Mouse (Mus musculus): ENCODE measurements around the gene Ccdc103.

Gene Ccdc103

DNA sequence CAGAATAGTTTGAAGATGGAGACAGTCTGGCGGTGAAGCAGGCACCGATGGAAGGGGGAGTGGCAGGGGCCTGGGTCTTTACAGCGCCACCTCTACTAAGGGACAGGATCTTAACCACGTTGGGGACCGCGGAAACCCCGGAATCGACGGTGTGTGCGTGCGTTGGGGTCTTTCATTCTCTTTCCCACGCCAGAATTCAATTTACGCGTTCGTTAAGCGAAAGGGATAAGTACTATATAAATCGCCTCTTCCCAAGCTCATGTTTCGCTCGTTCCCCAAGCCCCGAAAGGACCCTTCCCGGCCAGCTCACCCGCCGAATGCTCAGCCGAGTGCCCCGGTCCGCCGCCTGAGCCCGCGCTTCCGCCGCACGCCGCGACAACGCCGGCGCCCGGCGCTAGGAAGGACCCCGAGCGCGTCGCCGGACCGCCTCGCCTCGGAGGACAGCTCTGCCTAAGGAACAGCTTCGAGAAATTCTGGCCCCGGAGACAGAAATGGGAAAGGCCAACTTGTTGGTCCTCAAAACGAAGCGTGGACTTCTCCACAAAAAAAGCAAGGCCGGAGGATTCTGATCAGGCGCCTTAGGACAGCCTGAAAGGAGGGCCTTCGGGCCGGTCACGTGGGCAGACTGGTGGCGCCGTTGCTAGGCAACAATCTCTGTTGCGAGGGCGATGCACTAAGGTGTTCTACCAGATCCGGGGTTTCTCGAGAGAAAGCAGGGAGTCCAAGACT is at the start of gene Ccdc103, which contains the start of gene Eftud2:
Ccdc103 (plus strand) TSS at position 620 of the 729 bp plus-strand sequence.
Eftud2 (minus strand) TSS at position 401 of the 729 bp plus-strand sequence.
- peak; percentile 95 for DNase-seq

GRCm38 (mm10) chr11:102832700-102833297 is 48.2 kb upstream of the Ccdc103 start:
- DNase-seq: no peak

DNA sequence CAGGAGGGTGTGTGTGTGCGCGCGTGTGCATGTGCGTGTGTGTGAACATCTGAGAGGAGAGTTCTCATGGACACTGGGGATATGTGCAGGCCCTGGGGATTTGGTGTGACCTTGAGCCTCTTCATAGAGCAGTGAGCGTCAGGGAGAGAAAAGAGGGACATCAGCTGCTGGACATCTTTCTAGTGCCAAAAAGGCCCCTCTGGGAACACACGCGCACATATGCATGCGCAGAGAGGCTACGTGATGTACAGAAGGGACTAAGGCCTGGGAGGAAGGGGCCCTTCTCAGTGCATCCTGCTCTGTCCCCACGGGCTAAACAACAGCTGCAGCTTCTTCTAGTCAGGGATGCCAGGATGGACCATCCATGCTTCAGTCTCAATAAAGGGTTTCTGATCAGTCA is 46.8 kb upstream of the Ccdc103 start:
- DNase-seq: no peak

DNA sequence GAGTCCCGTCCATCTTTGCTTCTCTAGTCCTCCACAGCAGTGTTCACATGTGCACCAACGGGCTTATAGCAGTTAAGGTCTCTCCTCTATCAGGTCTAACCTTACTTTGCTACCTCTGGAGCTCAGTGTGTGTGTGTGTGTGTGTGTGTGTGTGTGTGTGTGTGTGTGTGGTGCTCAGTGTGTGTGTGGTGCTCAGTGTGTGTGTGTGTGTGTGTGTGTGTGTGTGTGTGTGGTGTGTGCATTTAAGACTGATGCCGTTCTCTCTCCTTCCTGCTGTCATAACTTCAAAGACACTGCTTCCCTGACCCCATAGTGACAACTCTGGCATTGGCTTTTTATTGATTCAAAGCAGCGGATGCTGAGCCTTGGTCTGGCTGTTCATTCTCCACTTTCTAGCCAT is 45.5 kb upstream of the Ccdc103 start, which contains the start of gene Higd1b:
Higd1b (plus strand) TSS at position 301 of the 400 bp plus-strand sequence.
- DNase-seq: no peak

GRCm38 (mm10) chr11:102836146-102836545 is 44.9 kb upstream of the Ccdc103 start:
- DNase-seq: no peak

GRCm38 (mm10) chr11:102837385-102837784 is 43.6 kb upstream of the Ccdc103 start:
- no peak for DNase-seq

DNA sequence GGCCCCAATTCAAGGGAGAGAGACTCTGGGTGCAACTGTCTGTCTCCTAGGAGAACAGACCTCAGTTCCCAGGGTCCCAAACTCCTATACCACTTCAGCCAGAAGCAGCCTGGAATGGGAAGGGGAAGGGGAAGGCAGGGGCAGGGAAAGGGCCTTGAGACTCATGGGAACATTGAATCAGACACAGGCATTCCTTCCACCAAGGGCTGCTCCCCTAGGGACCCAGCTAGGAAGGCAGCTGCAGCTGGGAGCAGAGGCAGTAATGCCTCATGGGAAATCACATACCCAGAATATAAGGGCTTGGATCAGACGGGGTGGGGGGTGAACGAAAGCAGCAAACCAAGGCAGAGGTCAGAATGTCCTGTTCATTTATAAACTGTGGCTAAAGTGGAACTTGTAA is 42.9 kb upstream of the Ccdc103 start:
- DNase-seq: no peak

DNA sequence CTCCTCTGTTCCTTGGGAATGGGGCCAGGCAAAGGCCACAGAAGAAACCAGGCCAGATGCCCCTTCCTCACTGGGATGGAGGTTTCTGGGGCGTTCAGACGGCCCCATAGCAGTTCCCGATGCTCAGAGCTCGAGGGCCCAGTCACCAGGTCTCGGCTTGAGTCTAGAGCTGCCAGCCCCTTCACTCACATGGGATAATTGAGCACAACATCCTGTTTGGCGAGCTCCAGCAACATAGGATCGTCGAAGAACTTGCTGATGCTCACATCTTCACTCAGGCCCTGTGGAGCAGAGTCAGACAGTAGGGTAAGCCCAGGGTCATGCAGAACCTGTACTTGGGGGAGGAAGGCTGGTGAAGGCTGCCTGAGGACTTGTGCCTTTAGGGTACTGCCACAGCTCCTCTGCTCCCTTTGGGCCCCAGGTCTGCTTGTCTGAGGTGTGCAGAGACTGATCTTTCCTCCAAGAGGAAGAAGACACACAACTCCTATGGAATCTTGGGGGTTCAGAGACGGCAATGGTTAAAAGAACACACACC is 42.3 kb upstream of the Ccdc103 start:
- DNase-seq: no peak

- no peak for DNase-seq
Measured at GRCm38 (mm10) chr11:102845926-102846325, 35.1 kb upstream of the Ccdc103 start.

GRCm38 (mm10) chr11:102851883-102852282 is 29.1 kb upstream of the Ccdc103 start:
- DNase-seq: peak; percentile 59

DNA sequence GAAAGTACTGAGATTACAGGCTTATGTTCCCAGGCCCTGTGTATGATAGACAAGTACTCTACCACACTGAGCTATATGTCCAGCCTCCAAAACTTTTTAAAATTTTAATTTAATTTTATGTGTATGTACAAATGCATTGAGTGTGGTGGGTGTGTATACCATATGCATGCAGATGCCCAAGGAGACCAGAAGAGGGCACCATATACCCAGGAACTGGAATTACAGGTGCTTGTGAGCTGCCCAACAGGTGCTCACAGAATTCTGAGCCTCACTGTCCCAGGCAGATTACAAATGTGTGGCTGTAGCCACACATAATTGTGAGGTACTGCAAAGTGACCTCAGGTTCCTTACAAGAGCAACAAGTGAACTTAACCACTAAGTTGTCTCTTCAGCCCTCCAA is 27.2 kb upstream of the Ccdc103 start:
- no peak for DNase-seq

- no peak for DNase-seq
Measured at GRCm38 (mm10) chr11:102855941-102856340, 25.1 kb upstream of the Ccdc103 start.

DNA sequence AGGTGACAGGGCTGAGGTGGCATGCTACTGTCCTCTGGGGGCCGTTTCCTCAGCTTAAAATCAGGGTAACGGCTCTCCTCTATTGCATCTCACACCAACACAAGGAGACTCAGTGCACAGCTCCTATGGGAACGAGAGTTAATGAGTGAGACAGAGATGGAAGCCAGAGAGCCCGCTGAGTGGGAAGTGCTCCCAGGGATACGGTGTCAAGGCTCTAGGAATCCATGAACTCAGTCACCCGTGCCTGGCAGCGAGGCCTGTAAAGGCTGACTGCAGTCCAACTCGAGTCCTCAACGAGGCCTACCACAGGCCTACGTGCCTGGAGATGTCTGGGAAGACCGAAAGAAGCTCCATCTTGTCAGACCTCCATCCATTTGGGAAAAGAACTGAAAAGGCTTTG is 22.1 kb upstream of the Ccdc103 start:
- no peak for DNase-seq

DNA sequence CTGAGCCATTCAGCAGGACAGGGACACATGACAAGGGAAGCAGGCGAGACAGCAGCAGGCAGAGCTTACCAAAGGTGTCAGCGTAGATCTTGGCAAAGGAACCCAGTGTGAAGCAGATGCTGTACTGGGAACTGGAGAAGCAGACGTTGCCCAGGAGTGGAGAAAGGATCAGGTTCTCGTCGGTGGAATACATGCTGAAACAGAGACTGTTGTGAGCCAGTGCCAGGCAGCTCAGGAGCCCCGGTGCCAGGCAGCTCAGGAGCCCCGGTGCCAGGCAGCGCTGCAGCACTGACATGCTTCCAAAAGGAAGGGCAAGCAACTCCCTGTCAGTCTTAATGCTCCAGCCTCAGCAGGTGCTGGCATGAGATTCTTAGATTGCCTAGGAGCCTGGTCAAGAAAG is 21.1 kb upstream of the Ccdc103 start:
- DNase-seq: peak; percentile 29

- peak; percentile 66 for DNase-seq
Measured at GRCm38 (mm10) chr11:102864272-102864671, 16.7 kb upstream of the Ccdc103 start.

DNA sequence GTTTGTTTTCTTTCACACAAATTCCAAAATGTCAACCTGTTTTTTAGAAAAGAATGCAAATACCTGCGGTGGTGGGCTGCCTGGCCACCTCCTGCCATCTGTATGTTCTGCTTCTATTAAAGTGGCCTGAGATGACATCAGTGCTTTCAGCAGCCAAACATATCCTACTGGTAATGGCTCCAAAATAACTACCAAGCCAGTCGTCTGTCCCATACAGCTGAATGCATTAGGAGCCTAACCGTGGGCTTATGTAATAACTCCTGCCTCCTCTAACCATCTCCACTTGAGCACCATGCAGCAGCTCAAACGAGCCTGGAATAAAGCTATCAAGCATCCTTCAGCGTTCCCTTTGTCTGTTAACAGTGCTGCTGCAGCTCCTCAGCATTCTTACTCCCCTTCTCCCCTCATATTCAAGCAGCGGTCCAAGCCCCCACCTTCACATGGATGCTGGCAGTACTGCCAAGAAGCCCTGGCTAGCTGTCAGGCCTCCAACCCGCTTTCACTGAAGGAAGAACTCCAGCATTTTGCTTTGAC is 6.1 kb upstream of the Ccdc103 start:
- DNase-seq: peak; percentile 70

DNA sequence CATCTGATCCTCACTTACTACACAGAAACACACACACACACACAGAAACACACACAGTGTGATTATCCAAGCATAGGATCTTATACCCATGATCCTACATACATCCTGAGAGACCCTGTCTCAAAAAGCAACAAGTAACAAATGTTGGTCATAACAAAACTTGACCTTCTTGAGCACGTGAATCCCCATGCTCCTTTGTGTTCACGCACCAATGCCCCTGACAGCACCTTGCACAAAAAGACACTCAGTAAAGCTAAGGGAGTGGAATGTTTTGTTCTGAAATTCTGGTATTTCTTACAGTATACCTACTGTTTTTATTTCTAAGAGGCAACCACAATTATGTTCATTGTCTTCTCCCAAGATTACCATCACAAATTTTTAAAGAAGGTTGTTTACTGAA is 1.4 kb upstream of the Ccdc103 start:
- no peak for DNase-seq

- DNase-seq: no peak
Measured at GRCm38 (mm10) chr11:102881314-102882198, 552 bp downstream of the Ccdc103 start.

DNA sequence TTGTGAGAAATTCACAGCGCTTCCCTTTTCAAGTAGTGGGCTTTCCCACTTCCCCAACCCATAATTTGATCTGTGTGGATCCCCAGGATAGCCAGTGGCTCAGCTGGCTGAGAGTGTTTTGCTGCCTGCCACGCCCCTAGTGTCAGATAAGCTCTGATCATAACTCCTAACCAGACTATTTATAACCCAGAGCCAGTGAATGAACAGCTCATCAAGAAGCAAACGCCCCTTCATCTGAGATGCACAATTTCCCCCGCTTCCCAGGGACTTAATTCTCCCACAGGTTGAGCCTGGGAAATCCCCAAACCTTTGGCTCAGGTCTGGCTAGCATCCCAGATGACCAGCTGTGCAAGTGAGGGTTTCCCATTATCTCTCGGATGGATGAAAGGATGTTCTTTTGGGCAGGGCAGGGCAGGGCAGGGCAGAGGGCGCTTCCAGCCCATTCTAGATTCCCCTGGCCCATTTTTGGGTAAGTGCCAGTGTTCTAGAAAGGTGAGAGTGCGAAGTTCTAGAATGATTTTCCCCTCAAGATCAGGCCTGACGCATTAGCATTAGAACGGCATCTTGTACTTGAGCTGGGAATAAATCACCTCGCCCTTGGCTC is 3.7 kb downstream of the Ccdc103 start, which contains the start of gene Fam187a:
Fam187a (plus strand) TSS at position 554 of the 604 bp plus-strand sequence.
- DNase-seq: no peak

DNA sequence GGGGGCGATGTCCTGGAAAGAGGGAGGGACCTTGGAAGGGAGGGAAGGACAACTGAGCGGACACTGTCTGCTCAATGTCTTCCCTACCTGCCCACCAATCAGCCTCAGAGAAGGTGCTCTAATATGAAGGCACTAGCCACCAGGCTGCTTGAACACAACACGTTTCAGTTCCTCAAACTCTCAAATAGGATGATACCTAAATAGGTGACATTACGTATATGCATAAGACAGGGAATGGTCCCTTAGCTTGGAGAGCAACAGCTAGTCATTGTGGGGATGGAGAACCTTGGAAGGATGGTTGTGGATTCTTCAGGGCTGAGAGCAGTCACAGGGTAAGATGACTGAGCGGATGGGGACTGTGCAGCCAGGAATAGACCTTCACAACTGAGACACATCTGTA is 6.4 kb downstream of the Ccdc103 start:
- DNase-seq: no peak

DNA sequence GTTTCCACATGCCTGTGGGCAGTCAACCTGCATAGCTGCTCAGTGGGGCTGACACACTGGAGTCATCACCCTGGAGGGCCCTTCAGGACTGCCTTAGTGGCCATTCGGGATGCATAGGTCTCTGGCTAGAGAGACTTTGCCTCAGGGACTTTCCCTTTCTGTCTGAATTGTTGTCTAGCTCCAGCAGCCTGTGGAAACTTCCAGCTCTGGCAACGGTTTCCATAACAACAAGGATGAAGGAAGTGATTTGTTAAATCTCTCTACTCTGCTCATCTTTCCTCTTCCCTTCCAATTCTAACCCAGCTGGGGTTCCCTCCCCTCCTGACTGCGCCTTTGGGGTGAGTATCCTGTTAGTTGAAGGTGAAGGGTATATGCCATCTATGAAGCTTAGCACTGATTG is 7.1 kb downstream of the Ccdc103 start:
- no peak for DNase-seq

DNA sequence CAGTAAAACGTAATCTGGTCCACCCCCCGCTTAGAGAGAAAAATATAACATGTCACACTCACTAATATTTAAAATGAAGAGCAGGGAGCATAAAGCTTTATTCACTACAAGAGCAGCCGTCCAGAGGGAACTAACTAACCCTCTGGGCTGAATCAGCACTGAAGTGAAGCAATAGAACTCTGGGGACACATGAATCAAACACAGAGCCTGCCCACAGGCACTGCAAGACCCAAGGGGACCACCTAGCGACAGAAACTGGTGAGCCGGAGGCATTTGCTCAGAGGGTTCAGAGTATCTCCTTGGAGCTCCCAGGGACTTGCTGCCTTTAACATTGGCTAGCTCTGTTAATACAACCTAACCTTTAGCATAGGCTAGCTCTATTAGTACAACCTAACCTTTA is 9.1 kb downstream of the Ccdc103 start:
- no peak for DNase-seq

Measured in cerebellum, adult 8-10 months (tissue).